Mouse (Mus musculus) layer of hippocampus, adult 9-10 months (tissue): ENCODE measurements around the gene Plekha8.
A peak's percentile ranks its signal among the peaks of the same experiment; 100 is the strongest.

Experiments
- DNase-seq: peaks from one replicate; pipeline ENCODE4 v3.0.0; 2022; ENCODE audit warnings: low spot score

The Plekha8 gene

GRCm38 (mm10) chr6:54594469-54595329 is at the start of gene Plekha8:
Gene Plekha8 (plus strand): TSS chr6:54595111.
- peak; percentile 66 for DNase-seq

GRCm38 (mm10) chr6:54548314-54549019 is 46.4 kb upstream of the Plekha8 start:
- DNase-seq = no peak

- no peak for DNase-seq
Measured at GRCm38 (mm10) chr6:54549311-54549710, 45.6 kb upstream of the Plekha8 start.

GRCm38 (mm10) chr6:54550801-54551323 is 44.0 kb upstream of the Plekha8 start:
- no peak for DNase-seq

GRCm38 (mm10) chr6:54552721-54553413 is 42.0 kb upstream of the Plekha8 start:
- no peak for DNase-seq

- DNase-seq = no peak
Measured at GRCm38 (mm10) chr6:54553632-54554031, 41.3 kb upstream of the Plekha8 start.

- no peak for DNase-seq
Measured at GRCm38 (mm10) chr6:54554341-54555110, 40.4 kb upstream of the Plekha8 start.

GRCm38 (mm10) chr6:54555816-54556215 is 39.1 kb upstream of the Plekha8 start:
- DNase-seq = no peak

GRCm38 (mm10) chr6:54557671-54558070 is 37.2 kb upstream of the Plekha8 start:
- no peak for DNase-seq

- DNase-seq = no peak
Measured at GRCm38 (mm10) chr6:54558466-54558865, 36.4 kb upstream of the Plekha8 start.

GRCm38 (mm10) chr6:54562018-54562809 is 32.7 kb upstream of the Plekha8 start:
- no peak for DNase-seq

GRCm38 (mm10) chr6:54563561-54563960 is 31.4 kb upstream of the Plekha8 start:
- DNase-seq = no peak

- DNase-seq = no peak
Measured at GRCm38 (mm10) chr6:54564506-54564991, 30.4 kb upstream of the Plekha8 start.

GRCm38 (mm10) chr6:54565012-54565411 is 29.9 kb upstream of the Plekha8 start:
- DNase-seq = no peak

- peak; percentile 35 for DNase-seq
Measured at GRCm38 (mm10) chr6:54565665-54566545, 29.0 kb upstream of the Plekha8 start, which contains the start of gene Scrn1. Gene Scrn1 (minus strand): TSS chr6:54566489.

- no peak for DNase-seq
Measured at GRCm38 (mm10) chr6:54566546-54566919, 28.4 kb upstream of the Plekha8 start.

GRCm38 (mm10) chr6:54569776-54570175 is 25.1 kb upstream of the Plekha8 start:
- DNase-seq = no peak

GRCm38 (mm10) chr6:54573218-54573955 is 21.5 kb upstream of the Plekha8 start:
- DNase-seq = no peak

GRCm38 (mm10) chr6:54586175-54586574 is 8.7 kb upstream of the Plekha8 start:
- peak; percentile 47 for DNase-seq
